Mouse (Mus musculus): Measurements from ENCODE around the gene Gm19345.

Gm19345 gene

DNA sequence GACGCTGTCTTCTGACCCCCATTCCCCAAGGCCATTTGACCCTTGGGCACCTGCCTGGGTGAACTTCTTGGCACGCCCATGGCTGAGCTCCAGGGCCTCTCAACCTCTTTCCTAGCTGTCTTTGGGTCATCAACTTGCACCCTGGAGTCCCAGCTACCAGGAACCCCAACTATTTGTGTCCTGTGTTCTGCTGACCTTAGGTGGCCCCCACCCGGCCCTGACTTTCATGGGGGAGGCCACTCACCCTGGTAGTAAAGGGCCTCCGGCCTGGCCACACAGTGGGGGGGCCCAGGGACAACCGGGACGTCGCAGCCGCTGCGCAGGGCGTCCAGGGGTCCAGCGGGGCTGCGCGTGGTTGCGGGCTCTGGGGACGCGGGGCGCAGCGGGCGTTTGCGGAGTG is 29.6 kb upstream of the Gm19345 start:
- ChIA-PET POLR2A (interaction anchor here (0.6 to 7.3 kb wide), 18 partner anchors 9 to 555 kb away, joined by 3 to 171 read pairs (median 6); partner anchors contain the start of gene Apoe (in 1 of the 4)), CTCF (interaction anchor here in 3 of 4 experiments (0.8 to 2.0 kb wide), 8 partner anchors 10 to 32 kb away, joined by 3 to 11 read pairs (median 4); partner anchors contain the start of gene Cblc (in 1 of the 3))

DNA sequence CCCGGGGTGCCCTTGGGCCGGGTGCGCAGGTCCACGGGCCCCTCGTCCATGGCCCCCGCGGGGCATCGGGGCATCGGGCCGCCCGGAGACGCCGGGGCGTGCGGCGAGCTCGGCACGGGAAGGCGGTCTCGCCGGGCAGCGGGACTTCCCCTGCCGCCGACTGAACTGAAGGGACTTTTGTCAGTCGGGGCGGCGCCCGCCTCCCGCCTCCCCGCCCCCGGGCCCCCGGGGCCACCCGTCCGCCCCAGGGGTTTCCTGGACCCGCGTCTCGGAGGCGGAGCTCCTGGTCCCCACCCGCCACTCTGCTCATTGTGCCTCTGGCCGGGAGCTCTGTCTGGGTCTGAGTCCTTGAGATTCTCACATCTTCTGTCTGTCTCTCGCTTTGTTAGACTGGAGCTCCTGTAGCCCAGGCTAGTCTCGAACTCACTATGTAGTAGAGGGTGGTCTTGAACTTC is 29.2 kb upstream of the Gm19345 start, which contains the start of gene Bcl3:
TSS of gene Bcl3 (minus strand) at position 167 of the 455 bp plus-strand sequence.
- ChIA-PET POLR2A (interaction anchor here (0.6 to 7.3 kb wide), 26 partner anchors 9 to 556 kb away, joined by 3 to 171 read pairs (median 5); partner anchors contain the start of genes Apoe (in 1 of the 4) and Tomm40 (in 1 of the 4)), CTCF (interaction anchor here in 3 of 4 experiments (0.6 to 2.0 kb wide), 11 partner anchors 11 to 32 kb away, joined by 3 to 11 read pairs (median 5); partner anchors contain the start of gene Cblc (in 1 of the 3))

DNA sequence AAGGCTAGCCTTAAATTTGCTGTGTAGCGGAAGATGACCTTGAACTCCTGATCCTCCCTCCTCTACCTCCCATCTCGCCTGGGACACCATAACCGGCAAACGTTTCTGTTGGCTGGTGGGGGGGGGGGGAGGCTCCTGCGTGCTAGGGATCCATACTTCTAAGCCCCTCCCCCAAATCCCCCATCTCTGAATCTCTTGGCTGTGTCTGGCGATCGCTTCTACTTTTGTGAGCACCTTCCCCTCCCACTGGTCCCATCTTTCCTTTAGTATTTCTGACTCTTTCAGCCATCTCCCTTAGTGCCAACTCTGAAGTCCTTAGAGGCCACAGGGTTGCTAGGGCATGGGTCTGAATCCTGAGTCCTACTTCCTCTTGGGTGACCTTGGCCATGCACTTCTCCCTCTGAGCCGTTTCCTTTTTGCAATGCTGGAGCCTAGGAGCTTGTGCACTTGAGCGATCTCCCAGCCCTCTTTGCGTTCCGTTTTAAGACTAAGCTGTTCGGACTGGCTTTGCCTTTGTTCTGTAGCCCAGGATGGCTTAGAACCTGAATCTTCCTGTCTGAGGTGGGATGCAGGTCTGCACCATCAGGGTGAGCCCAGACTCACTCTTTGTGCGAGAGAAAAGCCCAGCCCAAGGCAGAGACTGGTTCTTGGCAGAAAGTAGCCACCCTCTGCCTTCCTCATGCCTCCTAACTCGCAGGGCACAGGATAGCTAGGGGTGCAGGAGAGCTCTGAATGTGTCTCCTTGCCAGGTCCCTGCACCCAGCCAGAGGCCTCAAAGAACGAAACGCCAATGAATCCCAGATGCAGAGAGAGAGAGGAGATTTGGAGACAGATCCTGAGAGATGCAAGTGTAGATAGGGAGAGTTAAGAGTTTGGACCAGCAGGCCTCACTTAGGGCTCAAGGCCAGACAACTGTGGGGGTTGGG is 28.3 kb upstream of the Gm19345 start:
- POLR2A ChIA-PET = interaction anchor here (0.5 to 7.3 kb wide), 54 partner anchors 8 to 769 kb away, joined by 3 to 171 read pairs (median 4); partner anchors contain the start of genes Apoc1 (in 2 of the 4), Apoe (in 2 of the 4), Tomm40 (in 2 of the 4) and Bcam (in 1 of the 4)
- CTCF ChIA-PET = interaction anchor here (0.5 to 2.5 kb wide), 30 partner anchors 8 to 155 kb away, joined by 3 to 11 read pairs (median 5); partner anchors contain the start of genes Cblc (in 1 of the 4), Gm19345 (in 1 of the 4) and Nectin2 (in 1 of the 4)

DNA sequence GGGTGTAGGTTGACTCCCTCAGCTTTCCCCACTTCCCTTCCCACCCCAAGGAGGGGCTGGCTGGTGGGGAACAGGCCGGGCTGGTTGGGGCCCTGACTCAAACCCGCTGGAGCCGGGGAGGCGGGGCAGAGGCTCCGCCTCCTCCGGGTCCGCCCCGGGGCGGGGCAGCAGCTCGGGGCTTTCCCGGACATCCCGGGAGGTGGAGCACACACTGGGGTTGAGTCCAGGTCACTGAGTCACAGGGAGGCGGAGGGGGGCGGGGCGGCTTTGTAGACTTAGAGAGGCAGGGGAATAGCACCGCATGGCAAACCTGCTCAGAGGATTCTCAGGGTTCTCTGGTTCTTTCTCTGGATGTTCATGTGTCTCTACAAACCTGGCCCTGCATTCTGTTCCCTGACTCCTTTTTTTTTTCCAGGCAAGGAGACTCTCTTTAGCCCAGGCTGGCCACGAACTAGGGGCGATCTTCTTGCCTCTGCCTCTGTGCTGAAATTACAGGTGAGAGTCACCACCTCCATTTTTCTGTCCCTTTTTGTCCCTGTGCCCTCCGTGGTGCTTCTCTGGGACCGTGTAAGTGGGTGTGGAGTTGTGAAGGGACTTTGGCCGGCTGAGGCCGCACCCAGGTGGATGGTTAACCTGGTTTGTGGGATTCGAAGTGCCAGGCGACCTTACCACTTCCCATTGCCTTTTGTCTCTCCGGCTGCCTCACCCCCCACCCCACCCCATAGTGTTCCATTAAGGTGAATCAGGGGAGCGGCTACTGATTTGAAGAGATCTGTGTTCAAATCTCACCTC is 27.4 kb upstream of the Gm19345 start:
- ChIA-PET POLR2A (interaction anchor here (0.5 to 7.3 kb wide), 52 partner anchors 7 to 770 kb away, joined by 3 to 171 read pairs (median 4); partner anchors contain the start of genes Apoc1 (in 2 of the 4), Apoe (in 2 of the 4), Bcam (in 2 of the 4) and Tomm40 (in 2 of the 4)), CTCF (interaction anchor here (0.5 to 2.5 kb wide), 28 partner anchors 9 to 156 kb away, joined by 3 to 11 read pairs (median 4); partner anchors contain the start of genes Cblc (in 1 of the 4), Gm19345 (in 1 of the 4) and Nectin2 (in 1 of the 4))

DNA sequence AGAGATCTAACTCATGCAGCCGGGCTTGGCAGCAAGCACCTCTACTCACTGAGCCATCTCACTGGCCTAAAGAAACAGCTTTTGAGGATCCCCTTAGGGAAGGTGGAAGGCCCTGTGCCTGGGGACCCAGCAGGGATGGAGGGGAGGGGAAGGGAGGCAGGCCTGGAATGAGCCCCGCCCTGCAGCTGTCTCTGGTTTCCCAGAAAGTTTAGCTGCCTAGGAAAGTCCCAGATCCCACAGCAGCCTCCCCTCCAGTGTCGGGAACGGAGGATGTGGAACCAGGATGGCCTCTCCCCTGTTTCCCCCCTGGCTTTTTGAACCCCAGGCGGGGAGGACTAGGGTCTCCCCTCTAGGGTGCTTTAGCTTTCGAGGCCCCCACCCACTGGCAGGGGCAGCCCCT is 25.0 kb upstream of the Gm19345 start:
- CTCF ChIA-PET = interaction anchor here (0.6 to 1.3 kb wide), 8 partner anchors 21 to 63 kb away, joined by 3 to 6 read pairs (median 3); no protein-coding TSS in a partner anchor

GRCm38 (mm10) chr7:19829694-19830093 is 22.1 kb upstream of the Gm19345 start:
- ChIA-PET CTCF (interaction anchor here in 3 of 4 experiments (0.6 to 2.3 kb wide), 13 partner anchors 13 to 127 kb away, joined by 3 to 10 read pairs (median 3); partner anchors contain the start of gene Bcam (in 1 of the 3)), POLR2A (interaction anchor here (0.7 to 4.5 kb wide), 14 partner anchors 11 to 60 kb away, joined by 3 to 21 read pairs (median 4); no protein-coding TSS in a partner anchor)

More for the DNA sequence above, 25.0 kb upstream of the Gm19345 start:
- POLR2A ChIA-PET = interaction anchor here in 3 of 4 experiments (0.6 to 7.3 kb wide), 13 partner anchors 9 to 198 kb away, joined by 3 to 171 read pairs (median 4); partner anchors contain the start of gene Relb (in 1 of the 3)

DNA sequence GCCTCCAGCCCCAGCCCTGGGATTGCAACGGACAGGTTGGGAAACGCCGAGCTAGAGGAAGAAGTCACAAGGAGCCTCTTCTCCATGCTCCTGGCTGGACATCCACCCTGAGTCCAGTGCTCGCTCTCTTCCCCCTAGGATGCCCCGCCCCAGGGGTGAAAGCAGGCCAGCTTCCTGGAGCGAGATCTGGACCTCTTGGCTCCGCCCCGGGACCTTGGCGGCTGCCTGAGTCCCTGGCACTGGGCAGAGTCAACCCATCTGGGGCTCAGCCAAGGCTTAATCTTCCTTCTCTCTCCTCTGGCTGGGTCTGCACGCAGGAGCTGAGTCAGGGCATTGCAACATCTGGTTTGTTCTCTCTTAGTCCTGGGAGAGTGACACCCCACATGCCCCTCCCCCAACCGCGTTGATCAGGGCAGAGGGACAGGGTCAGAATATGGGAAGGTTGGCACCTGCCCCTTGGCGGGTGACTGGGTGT is 21.1 kb upstream of the Gm19345 start:
- ChIA-PET CTCF (interaction anchor here in 3 of 4 experiments (0.6 to 2.3 kb wide), 12 partner anchors 12 to 315 kb away, joined by 3 to 10 read pairs (median 4); no protein-coding TSS in a partner anchor), POLR2A (interaction anchor here in 3 of 4 experiments (0.6 to 4.5 kb wide), 22 partner anchors 8 to 115 kb away, joined by 3 to 21 read pairs (median 4); partner anchors contain the start of gene Bcl3 (in 2 of the 3))

GRCm38 (mm10) chr7:19831837-19832236 is 20.0 kb upstream of the Gm19345 start:
- ChIA-PET CTCF (interaction anchor here in 3 of 4 experiments (0.5 to 1.9 kb wide), 8 partner anchors 28 to 165 kb away, joined by 3 to 5 read pairs (median 4); no protein-coding TSS in a partner anchor), POLR2A (interaction anchor here in 3 of 4 experiments (0.5 to 4.5 kb wide), 21 partner anchors 8 to 868 kb away, joined by 3 to 21 read pairs (median 4); partner anchors contain the start of gene Bcl3 (in 3 of the 3))

DNA sequence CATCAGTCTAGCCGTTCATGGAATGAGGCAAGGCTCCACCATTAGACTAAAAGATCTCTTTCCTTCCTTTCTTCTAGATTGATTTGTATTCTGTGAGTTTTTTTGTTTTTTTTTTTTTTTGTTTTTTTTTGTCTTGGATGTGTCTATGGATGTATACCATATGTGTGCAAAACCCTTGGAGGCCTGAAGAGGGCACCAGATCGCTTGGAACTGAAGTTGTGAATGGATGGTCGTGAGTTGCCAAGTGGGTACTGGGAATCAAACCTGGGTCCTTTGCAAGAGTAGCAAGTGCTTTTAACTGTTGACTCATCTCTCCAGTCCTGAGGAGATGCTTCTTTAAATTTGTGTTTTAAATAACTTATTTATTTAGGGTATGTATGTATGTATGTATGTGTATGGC is 17.7 kb upstream of the Gm19345 start:
- ChIA-PET POLR2A (interaction anchor here (0.7 to 1.7 kb wide), 4 partner anchors 9 to 43 kb away, joined by 3 to 4 read pairs (median 4); no protein-coding TSS in a partner anchor), CTCF (interaction anchor here in 2 of 4 experiments (0.7 to 1.0 kb wide), 4 partner anchors 11 to 33 kb away, joined by 3 to 4 read pairs (median 3); no protein-coding TSS in a partner anchor)

- ChIA-PET POLR2A (interaction anchor here in 3 of 4 experiments (0.6 to 1.8 kb wide), 7 partner anchors 10 to 26 kb away, joined by 3 to 5 read pairs (median 4); no protein-coding TSS in a partner anchor), CTCF (interaction anchor here in 2 of 4 experiments (0.5 to 1.2 kb wide), 6 partner anchors 12 to 121 kb away, joined by 3 to 14 read pairs (median 4); no protein-coding TSS in a partner anchor)
Measured at GRCm38 (mm10) chr7:19836843-19837242, 15.0 kb upstream of the Gm19345 start.

GRCm38 (mm10) chr7:19840371-19840770 is 11.4 kb upstream of the Gm19345 start:
- ChIA-PET POLR2A (interaction anchor here in 1 of 4 experiments (0.7 to 1.7 kb wide), 4 partner anchors 9 to 29 kb away, joined by 3 to 4 read pairs (median 3); no protein-coding TSS in a partner anchor), CTCF (interaction anchor here in 2 of 4 experiments (1.2 to 1.9 kb wide), 2 partner anchors 10 to 35 kb away, joined by 3 to 6 read pairs; no protein-coding TSS in a partner anchor)

DNA sequence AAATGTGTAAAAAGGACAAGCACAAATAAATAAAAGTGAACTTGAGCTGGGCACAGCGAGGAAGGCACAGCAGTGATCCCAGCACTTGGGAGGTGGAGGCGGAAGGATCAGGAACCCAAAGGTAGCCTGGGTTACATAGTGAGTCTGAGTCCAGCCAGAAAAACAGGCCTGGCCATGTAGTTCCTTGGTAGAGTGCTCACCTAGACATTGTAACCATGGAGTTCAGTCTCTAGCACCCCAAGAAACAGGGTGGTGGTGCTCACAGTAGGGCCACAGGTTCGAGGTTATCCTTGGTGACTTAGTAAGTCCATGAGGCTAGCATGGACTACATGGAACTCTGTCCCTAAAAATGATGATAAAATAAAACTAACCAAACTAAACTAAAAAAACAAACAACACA is 10.9 kb upstream of the Gm19345 start:
- POLR2A ChIA-PET = interaction anchor here in 2 of 4 experiments (0.7 to 1.7 kb wide), 7 partner anchors 9 to 35 kb away, joined by 3 to 5 read pairs (median 3); no protein-coding TSS in a partner anchor
- CTCF ChIA-PET = interaction anchor here in 2 of 4 experiments (1.2 to 1.9 kb wide), 2 partner anchors 9 to 35 kb away, joined by 3 to 6 read pairs; no protein-coding TSS in a partner anchor

DNA sequence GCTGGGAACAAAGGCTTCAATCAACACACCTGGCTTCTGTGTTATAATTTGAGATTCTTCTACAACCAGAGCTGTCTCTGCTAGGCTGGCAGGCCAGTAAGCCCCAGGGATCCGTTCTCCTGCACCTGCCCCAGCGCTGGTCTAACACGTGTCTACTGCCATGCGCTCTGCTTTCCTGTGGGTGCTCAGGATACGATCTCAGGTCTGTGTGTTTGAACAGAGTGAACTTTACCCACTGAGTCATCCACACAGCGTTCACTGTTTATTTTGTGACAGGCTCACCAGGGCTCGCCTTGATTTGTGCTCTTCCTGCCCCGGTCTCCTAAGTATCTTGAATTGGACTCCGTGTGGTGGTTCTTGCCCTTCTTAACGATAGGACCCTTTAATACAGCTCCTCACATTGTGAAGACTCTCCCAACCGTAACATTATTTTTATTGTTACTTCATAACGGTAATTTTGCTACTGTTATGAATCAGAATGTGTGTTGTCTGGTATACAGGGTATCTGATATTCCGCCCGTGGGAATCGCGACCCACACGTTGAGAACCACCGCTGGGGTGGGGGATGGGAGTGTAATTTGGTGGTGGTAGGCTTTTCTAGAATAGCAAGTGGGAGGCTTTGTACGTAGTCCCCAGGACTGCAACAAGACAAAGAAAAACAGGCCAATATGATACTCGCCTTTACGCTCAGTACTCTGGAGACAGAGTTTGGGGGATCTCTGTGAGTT is 10.0 kb upstream of the Gm19345 start:
- ChIA-PET CTCF (interaction anchor here in 3 of 4 experiments (0.6 to 3.3 kb wide), 6 partner anchors 8 to 45 kb away, joined by 6 to 35 read pairs (median 8); partner anchors contain the start of gene Cblc (in 1 of the 3)), POLR2A (interaction anchor here in 3 of 4 experiments (0.8 to 1.7 kb wide), 8 partner anchors 10 to 34 kb away, joined by 3 to 5 read pairs (median 3); no protein-coding TSS in a partner anchor)

GRCm38 (mm10) chr7:19842885-19843504 is 8.8 kb upstream of the Gm19345 start:
- CTCF ChIA-PET = interaction anchor here (0.5 to 3.3 kb wide), 27 partner anchors 13 to 1665 kb away, joined by 3 to 35 read pairs (median 5); partner anchors contain the start of genes Cblc (in 2 of the 4), Bcl3 (in 1 of the 4), Nectin2 (in 1 of the 4) and Tomm40 (in 1 of the 4)
- POLR2A ChIA-PET = interaction anchor here in 3 of 4 experiments (0.6 to 3.5 kb wide), 21 partner anchors 9 to 40 kb away, joined by 3 to 26 read pairs (median 4); partner anchors contain the start of gene Bcl3 (in 1 of the 3)

GRCm38 (mm10) chr7:19843561-19843960 is 8.2 kb upstream of the Gm19345 start:
- CTCF ChIA-PET = interaction anchor here (0.5 to 3.3 kb wide), 30 partner anchors 9 to 1666 kb away, joined by 3 to 35 read pairs (median 5); partner anchors contain the start of genes Cblc (in 2 of the 4) and Bcl3 (in 1 of the 4)
- POLR2A ChIA-PET = interaction anchor here in 3 of 4 experiments (0.7 to 3.5 kb wide), 13 partner anchors 13 to 41 kb away, joined by 3 to 26 read pairs (median 5); partner anchors contain the start of gene Bcl3 (in 2 of the 3)
